Mouse (Mus musculus) C2C12 (cell line): Measurements from ENCODE around the gene Sh2d3c.

Experiments used
- CEBPB ChIP-seq: IDR thresholded peaks from one replicate; pipeline ENCODE4 v1.6.1; 2011; ENCODE audit warnings: low read depth, mild to moderate bottlenecking, control low read depth, moderate library complexity
- CTCF ChIP-seq: IDR thresholded peaks from one replicate; pipeline ENCODE4 v1.5.1; 2011; ENCODE audit not compliant: control insufficient read depth, insufficient read depth, insufficient read length
- FOSL1 ChIP-seq: IDR thresholded peaks from one replicate; pipeline ENCODE4 v1.8.0; 2011; ENCODE audit warnings: mild to moderate bottlenecking, low read length; ENCODE audit not compliant: poor library complexity, insufficient read depth, severe bottlenecking
- MAX ChIP-seq: IDR thresholded peaks from one replicate; pipeline ENCODE4 v1.6.1; 2011; ENCODE audit warnings: mild to moderate bottlenecking, control low read depth
- MYOG ChIP-seq: IDR thresholded peaks from one replicate; pipeline ENCODE4 v1.6.1; 2011; ENCODE audit not compliant: control insufficient read depth, insufficient read length; ENCODE audit errors: extremely low read depth
- USF1 ChIP-seq: IDR thresholded peaks from one replicate; pipeline ENCODE4 v1.6.1; 2011; ENCODE audit warnings: low read depth, mild to moderate bottlenecking, control low read depth, moderate library complexity

- TF ChIP-seq MAX, result no peak
- no peak for TF ChIP-seq CTCF
- no peak for TF ChIP-seq MYOG
- no peak for TF ChIP-seq CEBPB
- no peak for TF ChIP-seq USF1
- no peak for TF ChIP-seq FOSL1
These were observed 19.7 kb upstream of the Sh2d3c start for GRCm38 (mm10) chr2:32700966-32701743.
